In genomic region chr16:64884420-64884838, GRCm38 (mm10) we compare ENCODE assay signal across 14 mouse cellular contexts. TPM values are rescaled to one million over a fixed set of nuclear protein-coding genes. Genes with fewer than 3 reads are reported as not detected.
A peak's percentile ranks its signal among the peaks of the same experiment; 100 is the strongest.
DNase-seq lines count a peak whose midpoint lies in the region; ATAC-seq and TF ChIP-seq lines count a peak whose summit lies in the region.
"Had no signal": no experiment of that assay in that cellular context is flagged by ENCODE, and none has a peak within 500 bp of the region (broad histone marks: within the 10 kb centered on the region; RNA-seq: fewer than 3 reads in every experiment).

No protein-coding gene starts in this region.

- TF ChIP-seq CTCF in intestine, postnatal 0 days (IDR thresholded peaks at IDR 0.05; ENCODE audit: low read depth), result no peak

- peaks cover 8% of the 10 kb centered on the region for H3K4me1 ChIP-seq in intestine, embryonic 14.5 days (replicated peaks; ENCODE audit: control insufficient read depth, insufficient read depth, low read length)
- no peaks in the 10 kb centered on the region for H3K4me1 ChIP-seq in intestine, postnatal 0 days (replicated peaks; ENCODE audit: control insufficient read depth, insufficient read depth, low read length)
- H3K4me1 ChIP-seq in intestine, embryonic 15.5 days (replicated peaks), result peaks cover 6% of the 10 kb centered on the region; the same call in 1 of the 2 replicates

- H3K27me3 ChIP-seq in intestine, embryonic 14.5 days (replicated peaks; ENCODE audit: control insufficient read depth, insufficient read depth, low read length), result no peaks in the 10 kb centered on the region
- no peaks in the 10 kb centered on the region for H3K27me3 ChIP-seq in intestine, postnatal 0 days (replicated peaks; ENCODE audit: control insufficient read depth, insufficient read depth, low read length)
- no peaks in the 10 kb centered on the region for H3K27me3 ChIP-seq in intestine, embryonic 15.5 days (replicated peaks)

- WGBS in intestine, embryonic 14.5 days, result 4% methylated on average over 3 of the region's 3 CpGs
- 3% methylated on average over 3 of the region's 3 CpGs for WGBS in intestine, postnatal 0 days
- WGBS in intestine, embryonic 15.5 days, result 2% methylated on average over 3 of the region's 3 CpGs

- DNase-seq in intestine, embryonic 14.5 days (ENCODE audit: low spot score), result no peak
- DNase-seq in 416B (ENCODE audit: low read depth) (peak; percentile 95), NIH3T3 (ENCODE audit: low read depth) (peak; percentile 5)
- DNase-seq in urinary bladder, adult 2 months (ENCODE audit: low spot score), result no peak
- no peak for DNase-seq in spleen, postnatal 36 days (ENCODE audit: low spot score in 2 of 2)
- DNase-seq in spleen, postnatal 14 days (ENCODE audit: low spot score in 2 of 2), result no peak
- DNase-seq: cerebellum, postnatal 14 days; left cerebral cortex, postnatal 4 days; midbrain, embryonic 14.5 days; thymus, postnatal 25 days had no signal

- H3K27ac ChIP-seq in intestine, embryonic 14.5 days (ENCODE audit: low read depth), result peak overlapping the region; percentile 54
- no peak overlapping the region for H3K27ac ChIP-seq in intestine, postnatal 0 days (ENCODE audit: low read depth, low read length)
- no peak overlapping the region for H3K27ac ChIP-seq in intestine, embryonic 15.5 days
- H3K27ac ChIP-seq: hindbrain, embryonic 14.5 days had no signal

- H3K36me3 ChIP-seq in intestine, embryonic 14.5 days (ENCODE audit: control insufficient read depth, insufficient read depth, low read length), result no peaks in the 10 kb centered on the region
- no peaks in the 10 kb centered on the region for H3K36me3 ChIP-seq in intestine, postnatal 0 days (ENCODE audit: control insufficient read depth, insufficient read depth)
- no peaks in the 10 kb centered on the region for H3K36me3 ChIP-seq in intestine, embryonic 15.5 days

- no peaks in the 10 kb centered on the region for H3K9me3 ChIP-seq in intestine, embryonic 14.5 days (ENCODE audit: control insufficient read depth, low read length)
- H3K9me3 ChIP-seq in intestine, postnatal 0 days (ENCODE audit: control insufficient read depth), result peaks cover 6% of the 10 kb centered on the region
- H3K9me3 ChIP-seq in intestine, embryonic 15.5 days, result no peaks in the 10 kb centered on the region

- no peak overlapping the region for H3K9ac ChIP-seq in intestine, embryonic 14.5 days (ENCODE audit: low read length)
- no peak overlapping the region for H3K9ac ChIP-seq in intestine, postnatal 0 days (ENCODE audit: low read depth, low read length)
- H3K9ac ChIP-seq in intestine, embryonic 15.5 days, result no peak overlapping the region
- H3K9ac ChIP-seq: hindbrain, embryonic 14.5 days had no signal

- H3K4me3 ChIP-seq in intestine, embryonic 14.5 days (ENCODE audit: low read depth, low read length), result no peak overlapping the region
- no peak overlapping the region for H3K4me3 ChIP-seq in intestine, postnatal 0 days (ENCODE audit: low read depth, low read length)
- H3K4me3 ChIP-seq in intestine, embryonic 15.5 days (replicated peaks), result no peak overlapping the region

- ATAC-seq in intestine, embryonic 14.5 days (replicated peaks; ENCODE audit: low FRiP score, low TSS enrichment, low read depth), result peak; percentile 53; the same call in 1 of the 2 replicates
- no peak for ATAC-seq in intestine, postnatal 0 days
- peak; percentile 48 for ATAC-seq in intestine, embryonic 15.5 days
- ATAC-seq: forebrain, embryonic 16.5 days had no signal

- peak overlapping the region; percentile 13; the same call in 1 of the 2 replicates for H3K4me2 ChIP-seq in intestine, embryonic 14.5 days (ENCODE audit: low read length)
- H3K4me2 ChIP-seq in intestine, postnatal 0 days (replicated peaks; ENCODE audit: low read depth), result no peak overlapping the region
- no peak overlapping the region for H3K4me2 ChIP-seq in intestine, embryonic 15.5 days (replicated peaks)
- H3K4me2 ChIP-seq: hindbrain, embryonic 14.5 days had no signal

RNA-seq across cellular contexts. Expression of gene Cggbp1, which starts 32.6 kb away (rescaled TPM):
- 76.6 and 84.6 TPM in 2 replicates for polyA plus RNA-seq in intestine, embryonic 14.5 days (2014; fragmentation: Nextera tagmentation; extraction: Ambion mirVana)
- 34.4 and 37.7 TPM in 2 replicates for polyA plus RNA-seq in intestine, postnatal 0 days (2015; fragmentation: Nextera tagmentation; extraction: Ambion mirVana)
- 54.0 and 63.3 TPM in 2 replicates for polyA plus RNA-seq in intestine, embryonic 15.5 days (2015; fragmentation: Nextera tagmentation; extraction: Ambion mirVana)
- polyA plus RNA-seq in urinary bladder, adult 2 months (2012; rRNA removed), result 46.5 and 51.7 TPM in 2 replicates

RNA-seq across cellular contexts. Expression of gene Zfp654, which starts 33.0 kb away (rescaled TPM):
- polyA plus RNA-seq in intestine, embryonic 14.5 days (2014; fragmentation: Nextera tagmentation; extraction: Ambion mirVana), result 7.5 and 7.9 TPM in 2 replicates
- polyA plus RNA-seq in intestine, postnatal 0 days (2015; fragmentation: Nextera tagmentation; extraction: Ambion mirVana), result 2.5 and 2.8 TPM in 2 replicates
- polyA plus RNA-seq in intestine, embryonic 15.5 days (2015; fragmentation: Nextera tagmentation; extraction: Ambion mirVana), result 4.6 and 5.5 TPM in 2 replicates
- polyA plus RNA-seq in urinary bladder, adult 2 months (2012; rRNA removed), result 8.4 and 8.5 TPM in 2 replicates

Comparison
In these comparisons a context has a peak if more than half of its experiments do, and no peak if none do; other contexts are left out.
1. DNase-seq: peak in 416B (single experiment) and NIH3T3 (single experiment); none in intestine, embryonic 14.5 days (single experiment), urinary bladder, adult 2 months (single experiment), spleen, postnatal 36 days (0 of 2) and spleen, postnatal 14 days (0 of 2).